Comparison of ENCODE assay signal across 8 mouse cellular contexts in the genomic region with DNA sequence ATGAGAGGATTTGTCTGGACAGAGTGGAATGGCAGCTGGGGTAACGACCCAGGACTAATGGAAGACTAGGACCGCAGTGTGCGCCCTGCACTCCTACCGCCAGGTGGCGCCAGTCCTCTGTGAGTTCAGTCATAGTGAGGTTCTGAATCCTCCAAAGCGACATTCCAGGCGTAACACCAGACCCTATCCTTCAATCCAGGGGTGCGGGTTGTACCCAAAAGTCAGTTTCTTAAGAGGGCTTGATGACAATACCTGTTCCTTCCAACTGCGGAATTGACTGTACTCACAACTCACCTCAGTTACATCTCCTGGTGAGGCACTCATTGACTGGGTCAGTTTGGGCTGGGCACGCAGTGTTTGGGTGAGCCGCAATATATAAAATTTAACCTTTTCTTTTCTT. TPM values are rescaled to one million over a fixed set of nuclear protein-coding genes. Genes with fewer than 3 reads are reported as not detected.
DNase-seq lines count a peak whose midpoint lies in the region; ATAC-seq and TF ChIP-seq lines count a peak whose summit lies in the region.

No protein-coding gene starts in this region.

- WGBS in hindbrain, embryonic 16.5 days: 20% methylated on average over 11 of the region's 11 CpGs

- H3K27me3 ChIP-seq in Patski: no peaks in the 10 kb centered on the region
- no peaks in the 10 kb centered on the region for H3K27me3 ChIP-seq in hindbrain, embryonic 16.5 days (replicated peaks; ENCODE audit: control insufficient read depth, insufficient read depth, low read length)
- H3K27me3 ChIP-seq in megakaryocyte, embryonic 14.5 days (replicated peaks): peaks cover 23% of the 10 kb centered on the region

- in situ Hi-C loops in Patski (cut with MboI; ENCODE audit: low pct_unique_long_range_greater_than_20kb): loop anchor here (5.0 to 25.0 kb wide), 2 partner anchors 128 to 418 kb away; no protein-coding TSS in a partner anchor

- no peaks in the 10 kb centered on the region for H3K4me1 ChIP-seq in hindbrain, embryonic 16.5 days (ENCODE audit: control insufficient read depth, insufficient read depth, low read depth, low read length)
- peaks cover 31% of the 10 kb centered on the region for H3K4me1 ChIP-seq in megakaryocyte, embryonic 14.5 days

- H3K36me3 ChIP-seq in hindbrain, embryonic 16.5 days (ENCODE audit: control insufficient read depth, insufficient read depth, low read length): no peaks in the 10 kb centered on the region
- H3K36me3 ChIP-seq in megakaryocyte, embryonic 14.5 days (replicated peaks; ENCODE audit: low read length): no peaks in the 10 kb centered on the region

- DNase-seq in Patski (ENCODE audit: low read depth, low spot score): no peak
- peak; percentile 87 for DNase-seq in cerebellum, adult 9-10 months
- DNase-seq in left cerebral cortex, postnatal 10 days (ENCODE audit: extremely low spot score in 1 of 2, low spot score in 2 of 2): peak; percentile 54 to 76
- DNase-seq in right cerebral cortex, postnatal 10 days (ENCODE audit: low spot score in 2 of 2): peak; percentile 65 to 84
- peak; percentile 56 to 71 for DNase-seq in urinary bladder, postnatal 36 days (ENCODE audit: low spot score in 2 of 2)

- TF ChIP-seq CTCF in Patski (IDR thresholded peaks at IDR 0.05): peak; percentile 91

- intact Hi-C loops in left cerebral cortex, postnatal 10 days (cut with DNase I): loop anchor here (2.0 kb wide), 1 partner anchor 125 kb away; no protein-coding TSS in a partner anchor

- H3K9me3 ChIP-seq in hindbrain, embryonic 16.5 days (ENCODE audit: control insufficient read depth, low read length): no peaks in the 10 kb centered on the region
- H3K9me3 ChIP-seq in megakaryocyte, embryonic 14.5 days: no peaks in the 10 kb centered on the region

- H3K4me2 ChIP-seq in hindbrain, embryonic 16.5 days (ENCODE audit: low read length): peak overlapping the region; percentile 46

- no peak overlapping the region for H3K27ac ChIP-seq in hindbrain, embryonic 16.5 days (ENCODE audit: low read depth, low read length)

- ATAC-seq in Patski: peak; percentile 69
- peak; percentile 92 for ATAC-seq in frontal cortex, adult (ENCODE audit: low TSS enrichment)
- peak; percentile 81 for ATAC-seq in hindbrain, embryonic 16.5 days

- H3K4me3 ChIP-seq in hindbrain, embryonic 16.5 days (ENCODE audit: low read length): no peak overlapping the region
- H3K4me3 ChIP-seq in megakaryocyte, embryonic 14.5 days (replicated peaks): peak overlapping the region; percentile 78

- H3K9ac ChIP-seq in hindbrain, embryonic 16.5 days (ENCODE audit: low read depth, low read length): no peak overlapping the region

- POLR2A ChIA-PET in Patski (lab: Charles Lee): interaction anchor here (0.5 kb wide), 1 partner anchor 13 kb away, joined by 4 read pairs; no protein-coding TSS in a partner anchor

- CTCF ChIA-PET in Patski (lab: Charles Lee): interaction anchor here (1.2 to 1.9 kb wide), 3 partner anchors 8 to 126 kb away, joined by 4 to 10 read pairs (median 5); no protein-coding TSS in a partner anchor

RNA-seq across cellular contexts. Expression of a gene that starts 9.2 kb away (rescaled TPM):
- 0.28 TPM for polyA plus RNA-seq in Patski (2021)
- polyA plus RNA-seq in hindbrain, embryonic 16.5 days (2015; fragmentation: Nextera tagmentation; extraction: Ambion mirVana): 2.0 and 2.3 TPM in 2 replicates
- total RNA-seq in left cerebral cortex, postnatal 10 days (2021): 10 to 100 TPM; 18.6 to 18.8 TPM
- polyA plus RNA-seq in megakaryocyte, embryonic 14.5 days (2012; ENCODE audit: insufficient read depth, low replicate concordance): not detected in 2 replicates

RNA-seq across cellular contexts. Expression of a gene that starts 20.6 kb away (rescaled TPM):
- 86.2 TPM for polyA plus RNA-seq in Patski (2021)
- 9.9 and 12.1 TPM in 2 replicates for polyA plus RNA-seq in hindbrain, embryonic 16.5 days (2015; fragmentation: Nextera tagmentation; extraction: Ambion mirVana)
- 10 to 100 TPM; 23.8 to 24.0 TPM for total RNA-seq in left cerebral cortex, postnatal 10 days (2021)
- 5.9 and 6.0 TPM in 2 replicates for polyA plus RNA-seq in megakaryocyte, embryonic 14.5 days (2012; ENCODE audit: insufficient read depth, low replicate concordance)
